Mouse (Mus musculus) neural tube, postnatal 0 days (tissue): ENCODE measurements around the gene Carf. TPM values are rescaled to one million over a fixed set of nuclear protein-coding genes. Genes with fewer than 3 reads are reported as not detected.

Source experiments
- polyA plus RNA-seq: library from polyadenylated mRNA; unstranded; fragments of >200 nt; fragmentation: Nextera tagmentation; extraction: Ambion mirVana; gene quantifications from 2 replicates; pipeline ENCODE4 v1.2.1, GENCODE M21; 2015

The Carf gene
- 6.7 and 7.0 TPM in 2 replicates for polyA plus RNA-seq

GRCm38 (mm10) chr1:60098024-60098781, at the start of gene Carf, which contains the start of gene Wdr12:
Gene Carf, plus strand, starts transcription at chr1:60098247.
Gene Wdr12, minus strand, starts transcription at chr1:60098645.

DNA sequence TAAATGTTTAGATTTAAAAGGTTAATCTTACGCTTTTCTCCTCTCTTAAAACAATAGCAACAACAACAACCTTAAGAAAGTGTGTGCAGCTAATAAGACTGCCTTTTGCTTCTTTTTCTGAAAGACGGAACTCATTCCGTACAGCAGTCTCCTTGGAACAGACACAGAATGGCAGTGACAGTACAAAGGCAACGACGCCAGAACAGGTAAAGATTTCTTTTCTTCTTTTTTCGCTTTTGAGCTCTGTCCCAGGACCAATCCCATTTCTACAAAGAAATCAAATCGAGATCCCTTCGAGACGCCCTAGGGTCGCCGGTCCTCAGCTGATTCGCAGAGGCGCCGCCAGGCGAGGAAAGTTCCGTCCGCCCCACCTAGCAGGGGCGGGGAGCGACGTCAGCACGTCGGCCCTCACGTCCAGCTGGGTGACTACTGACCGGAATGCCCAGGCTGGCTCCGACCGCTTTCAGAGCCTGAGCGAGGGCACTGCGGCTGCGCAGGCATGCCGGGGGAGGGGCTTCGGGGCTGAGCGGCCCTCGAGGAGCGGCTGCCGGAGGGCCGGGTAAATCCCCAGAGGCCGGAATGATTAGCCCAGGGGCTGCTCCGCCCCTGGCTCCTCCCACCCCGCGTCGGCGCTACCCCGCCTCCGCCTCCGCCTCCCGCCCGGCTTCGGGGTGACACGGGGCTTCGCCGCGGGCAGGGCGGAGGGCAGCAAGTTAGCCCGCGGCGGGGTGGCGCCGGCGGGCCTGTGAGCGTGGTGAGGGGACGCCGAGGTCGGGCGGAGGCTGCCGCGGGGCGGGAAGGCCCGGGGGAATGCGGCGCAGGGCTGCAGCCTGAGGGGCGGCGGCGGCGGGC, 82.1 kb downstream of the Carf start, which contains the start of gene Nbeal1:
Nbeal1 (plus strand) TSS at position 668 of the 852 bp plus-strand sequence.

Other genes with a start within 250 kb of the Carf start
- 25.9 and 26.9 TPM in 2 replicates for gene Fam117b, start 185.2 kb upstream of the Carf start, polyA plus RNA-seq
- 53.9 and 59.0 TPM in 2 replicates for gene Ica1l, start 55.1 kb upstream of the Carf start, polyA plus RNA-seq
- gene Wdr12, start 398 bp downstream of the Carf start, polyA plus RNA-seq: 46.0 and 46.6 TPM in 2 replicates
- 4.8 and 5.2 TPM in 2 replicates for gene Nbeal1, start 82.4 kb downstream of the Carf start, polyA plus RNA-seq
- 15.2 and 15.9 TPM in 2 replicates for gene Cyp20a1, start 245.1 kb downstream of the Carf start, polyA plus RNA-seq